Mouse (Mus musculus): ENCODE results near the gene Plcb3.
"Not testable (repeated sequence)": the region's sequence is repeated elsewhere in the genome, so short reads cannot be mapped to it uniquely, and the experiment has no call there.

- TF ChIP-seq POLR2A (IDR thresholded peaks at IDR 0.05; ENCODE audit: low read depth, low read length); CTCF (IDR thresholded peaks at IDR 0.05; ENCODE audit: extremely low read depth, insufficient read length, insufficient replicate concordance, low read depth, low read length): not testable (repeated sequence)
Observed at GRCm38 (mm10) chr19:6910306-6910705, 66.0 kb downstream of the Plcb3 start.

Data from small intestine, adult 2 months (tissue).